Mouse (Mus musculus) bone marrow, adult 2 months (tissue): ENCODE data around the gene Brd4.

ENCODE experiments used
- CTCF ChIP-seq: fragments of 200-500 bp; IDR thresholded peaks from 2 replicates; pipeline ENCODE4 v1.5.1; 2011; ENCODE audit warnings: low read length, control low read depth; ENCODE audit not compliant: control insufficient read depth, insufficient read depth
- POLR2A ChIP-seq: fragments of 200-500 bp; IDR thresholded peaks from 2 replicates; pipeline ENCODE4 v1.6.1; 2011; ENCODE audit warnings: low read depth, mild to moderate bottlenecking, control low read depth, low read length, borderline replicate concordance; ENCODE audit not compliant: control insufficient read depth

- TF ChIP-seq CTCF (no peak), POLR2A (no peak)
Measured at GRCm38 (mm10) chr17:32220873-32221272, 63.6 kb downstream of the Brd4 start.
